ENCODE assay signal across 19 mouse cellular contexts in the genomic region with DNA sequence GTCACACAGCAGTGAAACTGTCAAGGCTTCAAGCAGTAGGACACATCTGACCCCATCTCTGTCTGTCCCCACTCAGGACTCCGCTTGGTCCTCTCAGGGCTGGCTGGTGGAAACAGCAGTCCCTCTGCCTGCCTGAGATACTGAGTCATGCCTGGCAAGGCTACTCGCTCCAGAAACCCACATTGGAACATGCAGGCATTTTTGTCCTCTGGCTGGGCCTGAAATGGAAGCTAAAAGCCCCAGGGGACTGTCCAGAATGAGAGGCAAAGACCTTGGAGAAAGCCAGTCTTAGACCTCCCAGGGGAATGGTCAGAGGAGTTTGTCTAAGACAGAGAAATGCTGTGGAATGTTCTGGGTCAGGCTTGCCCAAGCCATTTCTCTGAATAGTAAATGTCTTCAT. TPM values are rescaled to one million over a fixed set of nuclear protein-coding genes. Genes with fewer than 3 reads are reported as not detected.
DNase-seq lines count a peak whose midpoint lies in the region; ATAC-seq and TF ChIP-seq lines count a peak whose summit lies in the region.
"Had no signal": no experiment of that assay in that cellular context is flagged by ENCODE, and none has a peak within 500 bp of the region (broad histone marks: within the 10 kb centered on the region; RNA-seq: fewer than 3 reads in every experiment).

No protein-coding gene starts in this region.

- ATAC-seq in heart, embryonic 12.5 days (ENCODE audit: insufficient number of reproducible peaks, low FRiP score) = no peak
- ATAC-seq in heart, postnatal 0 days (ENCODE audit: insufficient read depth, low read depth) = no peak; the same call in 1 of the 2 replicates
- no peak for ATAC-seq in inflammation-experienced regulatory T-cells, adult 6 months
- ATAC-seq: forebrain, embryonic 15.5 days had no signal

- no peaks in the 10 kb centered on the region for H3K27me3 ChIP-seq in heart, adult 2 months (ENCODE audit: control insufficient read depth, insufficient read depth, low read length)
- no peaks in the 10 kb centered on the region for H3K27me3 ChIP-seq in heart, embryonic 12.5 days (replicated peaks)
- H3K27me3 ChIP-seq in heart, postnatal 0 days (ENCODE audit: control insufficient read depth, insufficient read depth, low read length) = no peaks in the 10 kb centered on the region
- H3K27me3 ChIP-seq: embryonic facial prominence, embryonic 13.5 days; forebrain, embryonic 15.5 days; neural tube, embryonic 13.5 days had no signal

- H3K79me2 ChIP-seq in heart, adult 2 months (replicated peaks; ENCODE audit: control insufficient read depth, insufficient read depth, low read length) = no peaks in the 10 kb centered on the region

- no peak overlapping the region for H3K4me2 ChIP-seq in heart, embryonic 12.5 days
- H3K4me2 ChIP-seq in heart, postnatal 0 days (ENCODE audit: low read depth, low read length) = no peak overlapping the region
- H3K4me2 ChIP-seq: embryonic facial prominence, embryonic 13.5 days; forebrain, embryonic 15.5 days; neural tube, embryonic 13.5 days had no signal

- 73% methylated on average over 2 of the region's 2 CpGs for WGBS in heart, adult 2 months
- WGBS in heart, embryonic 12.5 days = 73% methylated on average over 2 of the region's 2 CpGs
- 67% methylated on average over 2 of the region's 2 CpGs for WGBS in heart, postnatal 0 days

- no peak overlapping the region for H3K4me3 ChIP-seq in heart, adult 2 months
- H3K4me3 ChIP-seq in heart, embryonic 12.5 days = no peak overlapping the region
- no peak overlapping the region for H3K4me3 ChIP-seq in heart, postnatal 0 days (ENCODE audit: low read depth, low read length)
- H3K4me3 ChIP-seq: embryonic facial prominence, embryonic 13.5 days; forebrain, embryonic 15.5 days; midbrain, embryonic 10.5 days; neural tube, embryonic 13.5 days had no signal

- DNase-seq in heart, adult 2 months = peak; percentile 40 to 74
- DNase-seq in 3134 (ENCODE audit: extremely low read depth, insufficient read length, low spot score) = peak; percentile 80
- DNase-seq in Muller cell, postnatal 12 days (ENCODE audit: inconsistent ontology term) = peak; percentile 91
- no peak for DNase-seq in heart, postnatal 0 days (ENCODE audit: low spot score)
- no peak for DNase-seq in T-cell, adult 2 months (ENCODE audit: low spot score)
- no peak for DNase-seq in frontal cortex, postnatal 14 days (ENCODE audit: low spot score in 2 of 2)
- DNase-seq: cerebellum, postnatal 10 days; right cerebral cortex, postnatal 25 days had no signal

- peak overlapping the region; percentile 41 for H3K27ac ChIP-seq in heart, adult 2 months
- H3K27ac ChIP-seq in heart, embryonic 12.5 days (ENCODE audit: poor library complexity, severe bottlenecking) = no peak overlapping the region
- peak overlapping the region; percentile 26; the same call in 1 of the 2 replicates for H3K27ac ChIP-seq in heart, postnatal 0 days (ENCODE audit: low read depth)
- H3K27ac ChIP-seq: embryonic facial prominence, embryonic 13.5 days; forebrain, embryonic 15.5 days; kidney, postnatal 0 days; liver, embryonic 14.5 days; midbrain, embryonic 10.5 days; neural tube, embryonic 13.5 days had no signal

- H3K9ac ChIP-seq in heart, adult 2 months (ENCODE audit: low read depth, low read length) = no peak overlapping the region
- H3K9ac ChIP-seq in heart, embryonic 12.5 days = no peak overlapping the region
- no peak overlapping the region for H3K9ac ChIP-seq in heart, postnatal 0 days (replicated peaks; ENCODE audit: low read depth, low read length)
- H3K9ac ChIP-seq: embryonic facial prominence, embryonic 13.5 days; forebrain, embryonic 15.5 days; liver, embryonic 14.5 days; neural tube, embryonic 13.5 days had no signal

- intact Hi-C loops in heart, adult 2 months (cut with DNase I) = no loop called here

- TF ChIP-seq EP300 in heart, adult 2 months (IDR thresholded peaks at IDR 0.05; ENCODE audit: insufficient read depth, low read depth, low read length) = no peak
- TF ChIP-seq EP300 in heart, postnatal 0 days (IDR thresholded peaks at IDR 0.05; ENCODE audit: low read depth) = no peak

- no peaks in the 10 kb centered on the region for H3K36me3 ChIP-seq in heart, adult 2 months (ENCODE audit: control insufficient read depth, insufficient read depth, low read length)
- H3K36me3 ChIP-seq in heart, embryonic 12.5 days = peaks cover 70% of the 10 kb centered on the region
- peaks cover 31% of the 10 kb centered on the region for H3K36me3 ChIP-seq in heart, postnatal 0 days (replicated peaks; ENCODE audit: control insufficient read depth, insufficient read depth, low read length)
- H3K36me3 ChIP-seq: forebrain, embryonic 15.5 days had no signal

- TF ChIP-seq CTCF in heart, adult 2 months (IDR thresholded peaks at IDR 0.05) = no peak
- TF ChIP-seq CTCF in heart, postnatal 0 days (IDR thresholded peaks at IDR 0.05; ENCODE audit: low read depth) = no peak

- peaks cover 2% of the 10 kb centered on the region for H3K4me1 ChIP-seq in heart, adult 2 months (ENCODE audit: control insufficient read depth, insufficient read depth, low read length)
- peaks cover 23% of the 10 kb centered on the region for H3K4me1 ChIP-seq in heart, embryonic 12.5 days (replicated peaks)
- no peaks in the 10 kb centered on the region for H3K4me1 ChIP-seq in heart, postnatal 0 days (ENCODE audit: control insufficient read depth, insufficient read depth)
- H3K4me1 ChIP-seq: embryonic facial prominence, embryonic 13.5 days; forebrain, embryonic 15.5 days; midbrain, embryonic 10.5 days; neural tube, embryonic 13.5 days had no signal

- H3K9me3 ChIP-seq in heart, embryonic 12.5 days (replicated peaks) = no peaks in the 10 kb centered on the region
- no peaks in the 10 kb centered on the region for H3K9me3 ChIP-seq in heart, postnatal 0 days (replicated peaks; ENCODE audit: control insufficient read depth, low read length)
- H3K9me3 ChIP-seq: embryonic facial prominence, embryonic 13.5 days; forebrain, embryonic 15.5 days; midbrain, embryonic 10.5 days; neural tube, embryonic 13.5 days had no signal

- TF ChIP-seq POLR2A in heart, adult 2 months (IDR thresholded peaks at IDR 0.05; ENCODE audit: insufficient read depth, low read depth, low read length) = no peak

RNA-seq across cellular contexts. Expression of a gene that starts 17.8 kb away (rescaled TPM):
- 1 to 10 TPM; 1.9 to 3.0 TPM for total RNA-seq in heart, adult 2 months (2021)
- 7.9 and 8.7 TPM in 2 replicates for polyA plus RNA-seq in heart, adult 2 months (2012; rRNA removed)
- polyA plus RNA-seq in heart, embryonic 12.5 days (2016; fragmentation: Nextera tagmentation; extraction: Ambion mirVana) = 6.4 and 7.3 TPM in 2 replicates
- total RNA-seq in heart, postnatal 0 days (2014; rRNA removed; ENCODE audit: low replicate concordance) = 5.5 and 6.1 TPM in 2 replicates
- polyA plus RNA-seq in heart, postnatal 0 days (2015; fragmentation: Nextera tagmentation; extraction: Ambion mirVana) = 2.7 TPM in 2 replicates
- 1 to 10 TPM; 6.9 to 7.6 (median 7.6) TPM for polyA plus RNA-seq in inflammation-experienced regulatory T-cells, adult 6 months (2017; shearing (Covaris generic))

RNA-seq across cellular contexts. Expression of a gene that starts 34.6 kb away (rescaled TPM):
- 1 to 10 TPM; 2.9 to 4.0 TPM for total RNA-seq in heart, adult 2 months (2021)
- polyA plus RNA-seq in heart, adult 2 months (2012; rRNA removed) = 10.8 and 16.4 TPM in 2 replicates
- polyA plus RNA-seq in heart, embryonic 12.5 days (2016; fragmentation: Nextera tagmentation; extraction: Ambion mirVana) = 0.13 and 0.26 TPM in 2 replicates
- 1.0 and 4.2 TPM in 2 replicates for total RNA-seq in heart, postnatal 0 days (2014; rRNA removed; ENCODE audit: low replicate concordance)
- 1.4 and 1.8 TPM in 2 replicates for polyA plus RNA-seq in heart, postnatal 0 days (2015; fragmentation: Nextera tagmentation; extraction: Ambion mirVana)
- polyA plus RNA-seq in inflammation-experienced regulatory T-cells, adult 6 months (2017; shearing (Covaris generic)) = not detected
- total RNA-seq: hematopoietic stem cell, adult 5-6 weeks had no signal

RNA-seq across cellular contexts. Expression of a gene that starts 48.6 kb away (rescaled TPM):
- not detected for total RNA-seq in heart, adult 2 months (2021)
- not detected in 2 replicates for polyA plus RNA-seq in heart, adult 2 months (2012; rRNA removed)
- polyA plus RNA-seq in heart, embryonic 12.5 days (2016; fragmentation: Nextera tagmentation; extraction: Ambion mirVana) = not detected in 2 replicates
- total RNA-seq in heart, postnatal 0 days (2014; rRNA removed; ENCODE audit: low replicate concordance) = not detected in 2 replicates
- polyA plus RNA-seq in heart, postnatal 0 days (2015; fragmentation: Nextera tagmentation; extraction: Ambion mirVana) = not detected in 2 replicates
- not detected for polyA plus RNA-seq in inflammation-experienced regulatory T-cells, adult 6 months (2017; shearing (Covaris generic))
- total RNA-seq: hematopoietic stem cell, adult 5-6 weeks; left cerebral cortex, postnatal 14 days had no signal
- polyA plus RNA-seq: embryonic facial prominence, embryonic 13.5 days; forebrain, embryonic 15.5 days; kidney, postnatal 0 days; liver, embryonic 14.5 days; midbrain, embryonic 10.5 days; neural tube, embryonic 13.5 days; stomach, embryonic 16.5 days had no signal

RNA-seq across cellular contexts. Expression of a gene that starts 58.1 kb away (rescaled TPM):
- total RNA-seq in heart, adult 2 months (2021) = not detected
- 0.37 TPM in 1 of 2 replicates, not detected in the other for polyA plus RNA-seq in heart, adult 2 months (2012; rRNA removed)
- 0.30 and 0.36 TPM in 2 replicates for polyA plus RNA-seq in heart, embryonic 12.5 days (2016; fragmentation: Nextera tagmentation; extraction: Ambion mirVana)
- 7.1 TPM in 1 of 2 replicates, not detected in the other for total RNA-seq in heart, postnatal 0 days (2014; rRNA removed; ENCODE audit: low replicate concordance)
- polyA plus RNA-seq in heart, postnatal 0 days (2015; fragmentation: Nextera tagmentation; extraction: Ambion mirVana) = not detected in 2 replicates
- polyA plus RNA-seq in inflammation-experienced regulatory T-cells, adult 6 months (2017; shearing (Covaris generic)) = not detected
- total RNA-seq: hematopoietic stem cell, adult 5-6 weeks; left cerebral cortex, postnatal 14 days had no signal
- polyA plus RNA-seq: kidney, postnatal 0 days; neural tube, embryonic 13.5 days had no signal

Comparison
In these comparisons a context has a peak if more than half of its experiments do, and no peak if none do; other contexts are left out.
1. DNase-seq: peak in heart, adult 2 months (2 of 2), 3134 (single experiment) and Muller cell, postnatal 12 days (single experiment); none in heart, postnatal 0 days (single experiment), T-cell, adult 2 months (single experiment) and frontal cortex, postnatal 14 days (0 of 2).